Mouse (Mus musculus) heart, postnatal 4 days (tissue): ENCODE results near the gene Dnajb3. TPM values are rescaled to one million over a fixed set of nuclear protein-coding genes. Genes with fewer than 3 reads are reported as not detected.
"Not testable (repeated sequence)": the region's sequence is repeated elsewhere in the genome, so short reads cannot be mapped to it uniquely, and the experiment has no call there.

Source experiments
- DNase-seq: peaks from one replicate; pipeline ENCODE4 v3.0.0; 2021
- total RNA-seq, 2 experiments: library from RNA; stranded (reverse); gene quantifications; 2 replicates each; pipeline ENCODE4 v1.2.3; 2021

The Dnajb3 gene
- total RNA-seq, 2 experiments from 2014 or later = 1.6 to 1.8 TPM

- peak; percentile 7 for DNase-seq
Measured at GRCm38 (mm10) chr1:88215466-88216380, 10.1 kb upstream of the Dnajb3 start.

GRCm38 (mm10) chr1:88214462-88214952, 8.9 kb upstream of the Dnajb3 start:
- peak; percentile 4 for DNase-seq

GRCm38 (mm10) chr1:88213766-88214461, 8.3 kb upstream of the Dnajb3 start:
- DNase-seq = peak; percentile 15

GRCm38 (mm10) chr1:88213061-88213460, 7.5 kb upstream of the Dnajb3 start:
- DNase-seq = no peak

- DNase-seq = no peak
Measured at GRCm38 (mm10) chr1:88212341-88213045, 6.9 kb upstream of the Dnajb3 start.

- DNase-seq = no peak
Measured at GRCm38 (mm10) chr1:88211812-88212211, 6.2 kb upstream of the Dnajb3 start, which contains the start of gene Ugt1a1. Gene Ugt1a1 (plus strand): TSS chr1:88211959.

GRCm38 (mm10) chr1:88206843-88207479, 1.4 kb upstream of the Dnajb3 start:
- DNase-seq = no peak

GRCm38 (mm10) chr1:88200456-88200855, 5.1 kb downstream of the Dnajb3 start, which contains the start of gene Ugt1a2:
Gene Ugt1a2 (plus strand): TSS chr1:88200601.
- DNase-seq = no peak

GRCm38 (mm10) chr1:88199996-88200395, 5.6 kb downstream of the Dnajb3 start:
- no peak for DNase-seq

- no peak for DNase-seq
Measured at GRCm38 (mm10) chr1:88197443-88197842, 8.1 kb downstream of the Dnajb3 start.

GRCm38 (mm10) chr1:88195687-88196086, 9.9 kb downstream of the Dnajb3 start:
- DNase-seq = no peak

- DNase-seq = no peak
Measured at GRCm38 (mm10) chr1:88192136-88192535, 13.4 kb downstream of the Dnajb3 start.

GRCm38 (mm10) chr1:88186325-88186935, 19.2 kb downstream of the Dnajb3 start:
- DNase-seq = no peak

- no peak for DNase-seq
Measured at GRCm38 (mm10) chr1:88179657-88180056, 25.9 kb downstream of the Dnajb3 start.

GRCm38 (mm10) chr1:88172190-88172589, 33.4 kb downstream of the Dnajb3 start:
- DNase-seq = not testable (repeated sequence)

- no peak for DNase-seq
Measured at GRCm38 (mm10) chr1:88165711-88166110, 39.9 kb downstream of the Dnajb3 start, which contains the start of gene Ugt1a5. Gene Ugt1a5 (plus strand): TSS chr1:88166012.

- no peak for DNase-seq
Measured at GRCm38 (mm10) chr1:88158430-88158829, 47.2 kb downstream of the Dnajb3 start.
